Mouse (Mus musculus) testis, adult 2 months (tissue): Measurements from ENCODE around the gene Hnrnpa2b1. TPM values are rescaled to one million over a fixed set of nuclear protein-coding genes. Genes with fewer than 3 reads are reported as not detected.

ENCODE experiments used
- H3K27ac ChIP-seq: fragments of 200-500 bp; 2 replicates; pipeline ENCODE4 v1.5.1; 2012; ENCODE audit warnings: low read depth, low read length; ENCODE audit not compliant: control insufficient read depth, insufficient read depth
- H3K27me3 ChIP-seq: fragments of 200-500 bp; 2 replicates; pipeline ENCODE4 v1.6.1; 2012; ENCODE audit warnings: mild to moderate bottlenecking, low read length, moderate library complexity; ENCODE audit not compliant: control insufficient read depth, insufficient read depth
- H3K36me3 ChIP-seq: fragments of 200-500 bp; 2 replicates; pipeline ENCODE4 v1.6.1; 2012; ENCODE audit warnings: mild to moderate bottlenecking, low read length; ENCODE audit not compliant: control insufficient read depth, insufficient read depth
- H3K4me1 ChIP-seq: fragments of 200-500 bp; 2 replicates; pipeline ENCODE4 v1.6.1; 2012; ENCODE audit warnings: low read length; ENCODE audit not compliant: control insufficient read depth, insufficient read depth
- H3K4me3 ChIP-seq: fragments of 200-500 bp; 2 replicates; pipeline ENCODE4 v1.5.1; 2012; ENCODE audit warnings: low read depth, mild to moderate bottlenecking, low read length, moderate library complexity, mixed read lengths; ENCODE audit not compliant: control insufficient read depth
- CTCF ChIP-seq: fragments of 200-500 bp; IDR thresholded peaks from 2 replicates; pipeline ENCODE4 v1.5.1; 2012; ENCODE audit warnings: low read depth, mild to moderate bottlenecking, inconsistent platforms, low read length, moderate library complexity; ENCODE audit not compliant: control insufficient read depth, insufficient read depth, insufficient replicate concordance
- POLR2A ChIP-seq: fragments of 200-500 bp; IDR thresholded peaks from 2 replicates; pipeline ENCODE4 v1.6.1; 2012; ENCODE audit warnings: low read depth, mild to moderate bottlenecking, inconsistent platforms, low read length, moderate library complexity; ENCODE audit not compliant: control insufficient read depth
- polyA plus RNA-seq: library from polyadenylated mRNA; depleted of rRNA; stranded (reverse); fragments of >200 nt; gene quantifications from 2 replicates; pipeline ENCODE4 v1.2.3, GENCODE M21; 2012; rRNA removed

The Hnrnpa2b1 gene
- polyA plus RNA-seq: 115 and 158 TPM in 2 replicates

- TF ChIP-seq POLR2A (peak; percentile 100), CTCF (no peak)
- Histone ChIP-seq H3K36me3 (peaks cover 3% of the 10 kb centered on the region), H3K27me3 (no peaks in the 10 kb centered on the region), H3K4me1 (peaks cover 2% of the 10 kb centered on the region; the same call in 1 of the 2 replicates), H3K4me3 (peak within 1 kb of the TSS; percentile 94), H3K27ac (peak within 1 kb of the TSS; percentile 100)
These were observed at the start of gene Hnrnpa2b1 for GRCm38 (mm10) chr6:51469715-51470310. Gene Hnrnpa2b1 (minus strand): TSS chr6:51469894.

- Histone ChIP-seq H3K27ac (no peak overlapping the region), H3K27me3 (no peaks in the 10 kb centered on the region), H3K36me3 (no peaks in the 10 kb centered on the region), H3K4me1 (no peaks in the 10 kb centered on the region), H3K4me3 (no peak overlapping the region)
- no peak for TF ChIP-seq CTCF
- TF ChIP-seq POLR2A: no peak
These were observed 45.2 kb upstream of the Hnrnpa2b1 start for GRCm38 (mm10) chr6:51514860-51515259.

- TF ChIP-seq POLR2A: no peak
- no peak for TF ChIP-seq CTCF
- H3K4me1 ChIP-seq: no peaks in the 10 kb centered on the region
- no peaks in the 10 kb centered on the region for H3K27me3 ChIP-seq
- H3K4me3 ChIP-seq: no peak overlapping the region
- no peaks in the 10 kb centered on the region for H3K36me3 ChIP-seq
- no peak overlapping the region for H3K27ac ChIP-seq
These were observed 44.1 kb upstream of the Hnrnpa2b1 start for GRCm38 (mm10) chr6:51513745-51514144.

- H3K4me1 ChIP-seq: no peaks in the 10 kb centered on the region
- TF ChIP-seq CTCF (no peak), POLR2A (no peak)
- H3K4me3 ChIP-seq: no peak overlapping the region
- H3K27ac ChIP-seq: no peak overlapping the region
- H3K27me3 ChIP-seq: no peaks in the 10 kb centered on the region
- H3K36me3 ChIP-seq: no peaks in the 10 kb centered on the region
These were observed 41.3 kb upstream of the Hnrnpa2b1 start for GRCm38 (mm10) chr6:51510946-51511345.

- Histone ChIP-seq H3K4me1 (no peaks in the 10 kb centered on the region), H3K27ac (no peak overlapping the region), H3K4me3 (no peak overlapping the region), H3K27me3 (no peaks in the 10 kb centered on the region), H3K36me3 (no peaks in the 10 kb centered on the region)
- TF ChIP-seq CTCF (peak; percentile 39; the same call in 1 of the 2 replicates), POLR2A (no peak)
These were observed 40.4 kb upstream of the Hnrnpa2b1 start for GRCm38 (mm10) chr6:51510094-51510493.

- Histone ChIP-seq H3K36me3 (no peaks in the 10 kb centered on the region), H3K27ac (peak overlapping the region; percentile 44), H3K4me3 (peak overlapping the region; percentile 31), H3K4me1 (no peaks in the 10 kb centered on the region), H3K27me3 (no peaks in the 10 kb centered on the region)
- no peak for TF ChIP-seq POLR2A
- TF ChIP-seq CTCF: peak; percentile 76; the same call in 1 of the 2 replicates
These were observed 39.3 kb upstream of the Hnrnpa2b1 start for GRCm38 (mm10) chr6:51508750-51509648.

- Histone ChIP-seq H3K27me3 (no peaks in the 10 kb centered on the region), H3K4me3 (no peak overlapping the region), H3K4me1 (no peaks in the 10 kb centered on the region), H3K27ac (no peak overlapping the region; the same call in 1 of the 2 replicates), H3K36me3 (no peaks in the 10 kb centered on the region)
- TF ChIP-seq POLR2A (no peak), CTCF (no peak)
These were observed 37.9 kb upstream of the Hnrnpa2b1 start for GRCm38 (mm10) chr6:51507556-51507955.
